Mouse (Mus musculus): ENCODE results near the gene Prkcg. TPM values are rescaled to one million over a fixed set of nuclear protein-coding genes. Genes with fewer than 3 reads are reported as not detected.

The Prkcg gene
- polyA plus RNA-seq, 2 experiments = 0.06 TPM; not detected in 1

- DNase-seq (ENCODE audit: low read depth in 3 of 3, low spot score in 3 of 3) (no peak), ATAC-seq (ENCODE audit: insufficient read depth) (no peak)
- no peak overlapping the region for H3K4me2 ChIP-seq (ENCODE audit: low read depth)
- TF ChIP-seq EP300 (IDR thresholded peaks at IDR 0.05; ENCODE audit: low read depth) (no peak), CTCF (IDR thresholded peaks at IDR 0.05; ENCODE audit: low read depth) (no peak)
- peaks cover 0 to 13% of the 10 kb centered on the region in 2 experiments; a peak in 2 of 4 replicates for H3K4me1 ChIP-seq (replicated peaks; ENCODE audit: control insufficient read depth in 2 of 2, insufficient read depth in 2 of 2, low read length in 1 of 2)
- H3K4me3 ChIP-seq (ENCODE audit: insufficient read depth in 1 of 2, low read depth in 2 of 2, low read length in 2 of 2) = no peak overlapping the region
- no peaks in the 10 kb centered on the region for H3K27me3 ChIP-seq (ENCODE audit: control insufficient read depth, insufficient read depth, low read length)
- no peak overlapping the region for H3K9ac ChIP-seq (replicated peaks)
- H3K36me3 ChIP-seq (replicated peaks; ENCODE audit: control insufficient read depth, insufficient read depth, low read depth) = no peaks in the 10 kb centered on the region
- WGBS (ENCODE audit: insufficient replicate concordance) = 32% methylated on average over 1 of the region's 1 CpGs
- no peak overlapping the region for H3K27ac ChIP-seq
- no peaks in the 10 kb centered on the region for H3K9me3 ChIP-seq (ENCODE audit: control insufficient read depth, low read length)
These were observed 5.8 kb downstream of the Prkcg start for GRCm38 (mm10) chr7:3294794-3295193.

- no peaks in the 10 kb centered on the region for H3K9me3 ChIP-seq (ENCODE audit: control insufficient read depth, low read length)
- H3K4me3 ChIP-seq (ENCODE audit: insufficient read depth in 1 of 2, low read depth in 2 of 2, low read length in 2 of 2) = no peak overlapping the region
- DNase-seq (ENCODE audit: low read depth in 3 of 3, low spot score in 3 of 3) = no peak
- peaks cover 0 to 9% of the 10 kb centered on the region in 2 experiments; a peak in 2 of 4 replicates for H3K4me1 ChIP-seq (replicated peaks; ENCODE audit: control insufficient read depth in 2 of 2, insufficient read depth in 2 of 2, low read length in 1 of 2)
- no peak for ATAC-seq (ENCODE audit: insufficient read depth)
- H3K9ac ChIP-seq (replicated peaks) = no peak overlapping the region
- H3K36me3 ChIP-seq (replicated peaks; ENCODE audit: control insufficient read depth, insufficient read depth, low read depth) = no peaks in the 10 kb centered on the region
- no peak overlapping the region for H3K4me2 ChIP-seq (ENCODE audit: low read depth)
- no peak overlapping the region for H3K27ac ChIP-seq
- TF ChIP-seq EP300 (IDR thresholded peaks at IDR 0.05; ENCODE audit: low read depth) (no peak), CTCF (IDR thresholded peaks at IDR 0.05; ENCODE audit: low read depth) (no peak)
- 25% methylated on average over 5 of the region's 5 CpGs for WGBS (ENCODE audit: insufficient replicate concordance)
- no peaks in the 10 kb centered on the region for H3K27me3 ChIP-seq (ENCODE audit: control insufficient read depth, insufficient read depth, low read length)
These were observed 6.5 kb downstream of the Prkcg start for GRCm38 (mm10) chr7:3295321-3296110.

- Histone ChIP-seq H3K36me3 (replicated peaks; ENCODE audit: control insufficient read depth, insufficient read depth, low read depth) (no peaks in the 10 kb centered on the region), H3K9me3 (ENCODE audit: control insufficient read depth, low read length) (no peaks in the 10 kb centered on the region), H3K4me1 (replicated peaks; ENCODE audit: control insufficient read depth in 2 of 2, insufficient read depth in 2 of 2, low read length in 1 of 2) (peaks cover 0 to 6% of the 10 kb centered on the region in 2 experiments; a peak in 2 of 4 replicates), H3K27me3 (ENCODE audit: control insufficient read depth, insufficient read depth, low read length) (peaks cover 11% of the 10 kb centered on the region), H3K27ac (no peak overlapping the region), H3K9ac (replicated peaks) (no peak overlapping the region), H3K4me3 (ENCODE audit: insufficient read depth in 1 of 2, low read depth in 2 of 2, low read length in 2 of 2) (no peak overlapping the region), H3K4me2 (ENCODE audit: low read depth) (no peak overlapping the region)
- 82% methylated on average over 16 of the region's 16 CpGs for WGBS (ENCODE audit: insufficient replicate concordance)
- ATAC-seq (ENCODE audit: insufficient read depth) = no peak
- no peak for DNase-seq (ENCODE audit: low read depth in 3 of 3, low spot score in 3 of 3)
- TF ChIP-seq CTCF (IDR thresholded peaks at IDR 0.05; ENCODE audit: low read depth) (no peak), EP300 (IDR thresholded peaks at IDR 0.05; ENCODE audit: low read depth) (no peak)
These were observed 7.7 kb downstream of the Prkcg start for GRCm38 (mm10) chr7:3296711-3297110.

GRCm38 (mm10) chr7:3299941-3300617 is 11.1 kb downstream of the Prkcg start:
- H3K36me3 ChIP-seq (replicated peaks; ENCODE audit: control insufficient read depth, insufficient read depth, low read depth) = no peaks in the 10 kb centered on the region
- H3K27ac ChIP-seq = no peak overlapping the region
- 38% methylated on average over 7 of the region's 7 CpGs for WGBS (ENCODE audit: insufficient replicate concordance)
- no peaks in the 10 kb centered on the region for H3K9me3 ChIP-seq (ENCODE audit: control insufficient read depth, low read length)
- H3K4me2 ChIP-seq (ENCODE audit: low read depth) = no peak overlapping the region
- H3K27me3 ChIP-seq (ENCODE audit: control insufficient read depth, insufficient read depth, low read length) = peaks cover 40% of the 10 kb centered on the region
- DNase-seq (ENCODE audit: low read depth in 3 of 3, low spot score in 3 of 3) = no peak
- no peak overlapping the region for H3K9ac ChIP-seq (replicated peaks)
- TF ChIP-seq EP300 (IDR thresholded peaks at IDR 0.05; ENCODE audit: low read depth) = no peak
- peak; percentile 35 for TF ChIP-seq CTCF (IDR thresholded peaks at IDR 0.05; ENCODE audit: low read depth)
- H3K4me1 ChIP-seq (replicated peaks; ENCODE audit: control insufficient read depth in 2 of 2, insufficient read depth in 2 of 2, low read length in 1 of 2) = peaks cover 0 to 5% of the 10 kb centered on the region in 2 experiments; a peak in 2 of 4 replicates
- no peak for ATAC-seq (ENCODE audit: insufficient read depth)
- H3K4me3 ChIP-seq (ENCODE audit: insufficient read depth in 1 of 2, low read depth in 2 of 2, low read length in 2 of 2) = no peak overlapping the region
